Mouse (Mus musculus) c-Kit-positive CD71-negative TER-119-negative erythroid progenitor cells, embryonic 14.5 days (primary cell): ENCODE data around the gene Borcs8.
A peak's percentile ranks its signal among the peaks of the same experiment; 100 is the strongest.

Experiments
- DNase-seq: peaks from one replicate; pipeline ENCODE4 v3.0.0-alpha.2; 2013; ENCODE audit warnings: low read depth

The Borcs8 gene

GRCm38 (mm10) chr8:70139026-70139857 is at the start of gene Borcs8, which contains the start of the genes Rfxank and Mef2b:
TSS of gene Borcs8 (plus strand) at chr8:70139499.
TSS of gene Rfxank (minus strand) at chr8:70139154.
TSS of gene Mef2b (plus strand) at chr8:70139711.
- peak; percentile 99 for DNase-seq

GRCm38 (mm10) chr8:70092786-70093185 is 46.5 kb upstream of the Borcs8 start:
- DNase-seq: no peak

- DNase-seq: no peak
Measured at GRCm38 (mm10) chr8:70099276-70099675, 40.0 kb upstream of the Borcs8 start.

- DNase-seq: no peak
Measured at GRCm38 (mm10) chr8:70100241-70100640, 39.1 kb upstream of the Borcs8 start.

GRCm38 (mm10) chr8:70104506-70104905 is 34.8 kb upstream of the Borcs8 start:
- no peak for DNase-seq

GRCm38 (mm10) chr8:70104922-70105321 is 34.4 kb upstream of the Borcs8 start:
- DNase-seq: no peak

- no peak for DNase-seq
Measured at GRCm38 (mm10) chr8:70110451-70110850, 28.8 kb upstream of the Borcs8 start.

GRCm38 (mm10) chr8:70111192-70111795 is 28.0 kb upstream of the Borcs8 start:
- no peak for DNase-seq

- DNase-seq: no peak
Measured at GRCm38 (mm10) chr8:70112401-70113016, 26.8 kb upstream of the Borcs8 start.

GRCm38 (mm10) chr8:70114488-70114887 is 24.8 kb upstream of the Borcs8 start:
- no peak for DNase-seq

- no peak for DNase-seq
Measured at GRCm38 (mm10) chr8:70114892-70115291, 24.4 kb upstream of the Borcs8 start.

- DNase-seq: peak; percentile 81
Measured at GRCm38 (mm10) chr8:70117611-70118010, 21.7 kb upstream of the Borcs8 start.

- DNase-seq: no peak
Measured at GRCm38 (mm10) chr8:70118726-70119700, 20.3 kb upstream of the Borcs8 start.

GRCm38 (mm10) chr8:70120667-70121066 is 18.6 kb upstream of the Borcs8 start, which contains the start of gene Ncan:
TSS of gene Ncan (minus strand) at chr8:70120873.
- no peak for DNase-seq

- no peak for DNase-seq
Measured at GRCm38 (mm10) chr8:70122863-70123262, 16.4 kb upstream of the Borcs8 start.

- DNase-seq: no peak
Measured at GRCm38 (mm10) chr8:70124992-70125391, 14.3 kb upstream of the Borcs8 start.

GRCm38 (mm10) chr8:70128435-70128834 is 10.9 kb upstream of the Borcs8 start:
- no peak for DNase-seq

- DNase-seq: no peak
Measured at GRCm38 (mm10) chr8:70129309-70129952, 9.9 kb upstream of the Borcs8 start.

- DNase-seq: no peak
Measured at GRCm38 (mm10) chr8:70130066-70130465, 9.2 kb upstream of the Borcs8 start.

- peak; percentile 84 for DNase-seq
Measured at GRCm38 (mm10) chr8:70131166-70131883, 8.0 kb upstream of the Borcs8 start, which contains the start of gene Nr2c2ap. TSS of gene Nr2c2ap (plus strand) at chr8:70131333.
